Mouse (Mus musculus): ENCODE results near the gene Atp9a. TPM values are rescaled to one million over a fixed set of nuclear protein-coding genes. Genes with fewer than 3 reads are reported as not detected.

Atp9a gene
- 10 to 100 TPM; 18.8 to 19.0 TPM for total RNA-seq (2023)

GRCm38 (mm10) chr2:168742059-168742627 is at the start of gene Atp9a:
Atp9a (minus strand) TSS chr2:168742409.

GRCm38 (mm10) chr2:168767582-168767981 is 25.4 kb upstream of the Atp9a start, which contains the start of gene Sall4:
Sall4 (minus strand) TSS chr2:168767943.

GRCm38 (mm10) chr2:168601491-168602386 is 140.5 kb downstream of the Atp9a start, which contains the start of gene Nfatc2:
Nfatc2 (minus strand) TSS chr2:168601657.

Other genes starting within 250 kb of the Atp9a start
- gene Nfatc2, start 140.8 kb downstream of the Atp9a start, total RNA-seq (2023), result 100 to 1,000 TPM in 1 of 2 experiments, 10 to 100 TPM in 1; 95.4 to 100 TPM
- gene Sall4, start 25.5 kb upstream of the Atp9a start, total RNA-seq (2023), result not detected
- gene Zfp64, start 213.2 kb upstream of the Atp9a start, total RNA-seq (2023), result 10 to 100 TPM; 27.3 to 28.2 TPM

Data from T-cell, adult 66 days (primary cell).